Mouse (Mus musculus): ENCODE data around the gene Lgals2.

DNA sequence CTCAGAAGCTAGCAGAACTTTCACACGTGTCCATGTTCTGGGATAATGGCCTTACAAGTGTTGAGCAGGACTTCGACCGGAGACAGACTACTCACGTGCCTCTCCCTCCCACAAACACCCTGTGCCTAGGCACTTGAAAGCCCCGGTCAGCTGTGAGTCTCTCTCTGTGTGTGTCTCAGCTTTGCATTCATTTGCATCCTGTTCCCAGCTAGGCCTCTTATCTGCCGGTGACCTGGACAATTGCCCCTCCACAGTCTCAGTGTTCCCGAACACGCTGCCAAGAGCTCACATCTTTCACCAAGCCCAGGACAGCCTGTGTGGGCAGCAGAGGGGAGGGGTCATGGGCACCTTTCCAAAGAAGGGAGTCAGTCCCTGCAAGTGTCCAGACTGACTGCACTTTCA lies 51.8 kb downstream of the Lgals2 start:
- no peak for TF ChIP-seq GATA1 (IDR thresholded peaks at IDR 0.05; ENCODE audit: borderline replicate concordance, low read length)
- TF ChIP-seq FLI1 (IDR thresholded peaks at IDR 0.05; ENCODE audit: low read length) = no peak
